Mouse (Mus musculus) intestine, postnatal 0 days (tissue): ENCODE results near the gene Zwilch. TPM values are rescaled to one million over a fixed set of nuclear protein-coding genes. Genes with fewer than 3 reads are reported as not detected.

ENCODE experiments used
- ATAC-seq: fragments of 200-750 bp; cut with Nextera tagmentation; 2 replicates; pipeline ENCODE4 v1.8.0; 2017; ENCODE audit warnings: mild to moderate bottlenecking, moderate TSS enrichment, moderate library complexity
- H3K27ac ChIP-seq: fragments of 300-500 bp; sonication (generic); 2 replicates; pipeline ENCODE4 v1.5.1; 2014; ENCODE audit warnings: mild to moderate bottlenecking, low read depth, low read length, moderate library complexity
- H3K27me3 ChIP-seq: fragments of 300-500 bp; sonication (generic); replicated peaks from 2 replicates; pipeline ENCODE4 v1.6.1; 2014; ENCODE audit warnings: low read length, mixed read lengths; ENCODE audit not compliant: control insufficient read depth, insufficient read depth
- H3K36me3 ChIP-seq: fragments of 300-500 bp; sonication (generic); 2 replicates; pipeline ENCODE4 v1.6.1; 2014; ENCODE audit warnings: mild to moderate bottlenecking, moderate library complexity; ENCODE audit not compliant: control insufficient read depth, insufficient read depth
- H3K4me1 ChIP-seq: fragments of 300-500 bp; sonication (generic); replicated peaks from 2 replicates; pipeline ENCODE4 v1.6.1; 2014; ENCODE audit warnings: antibody characterized with exemption, low read length, mixed read lengths; ENCODE audit not compliant: control insufficient read depth, insufficient read depth
- H3K4me2 ChIP-seq: fragments of 300-500 bp; sonication (generic); replicated peaks from 2 replicates; pipeline ENCODE4 v1.6.1; 2014; ENCODE audit warnings: low read depth, mild to moderate bottlenecking, moderate library complexity
- H3K4me3 ChIP-seq: fragments of 300-500 bp; sonication (generic); 2 replicates; pipeline ENCODE4 v1.5.1; 2014; ENCODE audit warnings: low read depth, low read length
- H3K9ac ChIP-seq: fragments of 300-500 bp; sonication (generic); 2 replicates; pipeline ENCODE4 v1.6.1; 2014; ENCODE audit warnings: mild to moderate bottlenecking, low read depth, low read length
- H3K9me3 ChIP-seq: fragments of 300-500 bp; sonication (generic); 2 replicates; pipeline ENCODE4 v1.6.1; 2016; ENCODE audit warnings: mixed run types; ENCODE audit not compliant: control insufficient read depth
- CTCF ChIP-seq: sonication (generic); IDR thresholded peaks from 2 replicates; pipeline ENCODE4 v1.5.1; 2016; ENCODE audit warnings: low read depth, mild to moderate bottlenecking, control low read depth, antibody characterized with exemption, moderate library complexity
- WGBS: fragments of 180-500 bp; shearing (Covaris S2); extraction: QIAGEN DNeasy Blood & Tissue Kit; methylation state at CpG from one replicate; pipeline ENCODE4 v1.1.7; 2014; 5-methylcytosine and 5-hydroxymethylcytosine counted together
- polyA plus RNA-seq: library from polyadenylated mRNA; unstranded; fragments of >200 nt; fragmentation: Nextera tagmentation; extraction: Ambion mirVana; gene quantifications from 2 replicates; pipeline ENCODE4 v1.2.1, GENCODE M21; 2015

Zwilch gene
- polyA plus RNA-seq, 1 experiment from 2014 or later = 3.0 TPM

GRCm38 (mm10) chr9:64120584-64121277 lies 52.2 kb downstream of the Zwilch start:
- peak; percentile 92 for ATAC-seq
- Histone ChIP-seq H3K9ac (no peak overlapping the region), H3K4me1 (no peaks in the 10 kb centered on the region; the same call in 1 of the 2 replicates), H3K27me3 (no peaks in the 10 kb centered on the region), H3K27ac (peak overlapping the region; percentile 72; the same call in 1 of the 2 replicates), H3K4me2 (0 out of 2 replicates have a peak overlapping the region, but pooled peaks have one; percentile 3), H3K36me3 (no peaks in the 10 kb centered on the region), H3K4me3 (no peak overlapping the region), H3K9me3 (no peaks in the 10 kb centered on the region)
- WGBS = 34% methylated on average over 11 of the region's 11 CpGs
- no peak for TF ChIP-seq CTCF

GRCm38 (mm10) chr9:64119898-64120297 lies 53.0 kb downstream of the Zwilch start:
- Histone ChIP-seq H3K27me3 (no peaks in the 10 kb centered on the region), H3K4me2 (no peak overlapping the region), H3K4me1 (no peaks in the 10 kb centered on the region; the same call in 1 of the 2 replicates), H3K9ac (no peak overlapping the region), H3K27ac (peak overlapping the region; percentile 72; the same call in 1 of the 2 replicates), H3K36me3 (no peaks in the 10 kb centered on the region), H3K9me3 (no peaks in the 10 kb centered on the region), H3K4me3 (no peak overlapping the region)
- WGBS = 32% methylated on average over 8 of the region's 8 CpGs
- peak; percentile 7; the same call in 1 of the 2 replicates for ATAC-seq
- peak; percentile 95 for TF ChIP-seq CTCF

GRCm38 (mm10) chr9:64116876-64117275 lies 56.0 kb downstream of the Zwilch start, which contains the start of gene Lctl:
Lctl (plus strand) TSS chr9:64117147.
- H3K4me2 ChIP-seq = no peak within 1 kb of the TSS
- H3K27me3 ChIP-seq = no peaks in the 10 kb centered on the region
- H3K4me1 ChIP-seq = no peaks in the 10 kb centered on the region
- WGBS = 75% methylated on average over 3 of the region's 3 CpGs
- no peak for TF ChIP-seq CTCF
- no peak within 1 kb of the TSS for H3K4me3 ChIP-seq
- no peaks in the 10 kb centered on the region for H3K36me3 ChIP-seq
- no peak within 1 kb of the TSS for H3K27ac ChIP-seq
- H3K9ac ChIP-seq = no peak within 1 kb of the TSS
- ATAC-seq = no peak
- H3K9me3 ChIP-seq = no peaks in the 10 kb centered on the region

- no peak for TF ChIP-seq CTCF
- H3K4me2 ChIP-seq = no peak overlapping the region
- no peaks in the 10 kb centered on the region for H3K27me3 ChIP-seq
- 87% methylated on average over 6 of the region's 6 CpGs for WGBS
- H3K9me3 ChIP-seq = no peaks in the 10 kb centered on the region
- no peaks in the 10 kb centered on the region for H3K4me1 ChIP-seq
- no peak overlapping the region for H3K9ac ChIP-seq
- H3K4me3 ChIP-seq = no peak overlapping the region
- ATAC-seq = no peak
- no peaks in the 10 kb centered on the region for H3K36me3 ChIP-seq
- H3K27ac ChIP-seq = no peak overlapping the region
Measured at GRCm38 (mm10) chr9:64115756-64116155, 57.1 kb downstream of the Zwilch start.

GRCm38 (mm10) chr9:64114646-64115045 lies 58.3 kb downstream of the Zwilch start:
- H3K27ac ChIP-seq = no peak overlapping the region
- H3K27me3 ChIP-seq = no peaks in the 10 kb centered on the region
- H3K4me2 ChIP-seq = no peak overlapping the region
- no peaks in the 10 kb centered on the region for H3K4me1 ChIP-seq
- no peaks in the 10 kb centered on the region for H3K9me3 ChIP-seq
- no peak overlapping the region for H3K9ac ChIP-seq
- no peak overlapping the region for H3K4me3 ChIP-seq
- H3K36me3 ChIP-seq = no peaks in the 10 kb centered on the region
- TF ChIP-seq CTCF = no peak
- WGBS = 9% methylated on average over 2 of the region's 2 CpGs
- ATAC-seq = no peak

- WGBS = 94% methylated on average over 16 of the region's 16 CpGs
- Histone ChIP-seq H3K4me1 (no peaks in the 10 kb centered on the region), H3K4me3 (no peak overlapping the region), H3K27me3 (no peaks in the 10 kb centered on the region), H3K9me3 (no peaks in the 10 kb centered on the region), H3K36me3 (no peaks in the 10 kb centered on the region), H3K9ac (no peak overlapping the region), H3K27ac (no peak overlapping the region), H3K4me2 (no peak overlapping the region)
- TF ChIP-seq CTCF = no peak
- ATAC-seq = no peak
Measured at GRCm38 (mm10) chr9:64110502-64110901, 62.4 kb downstream of the Zwilch start.
